Mouse (Mus musculus) testis, adult 2 months (tissue): Measurements from ENCODE around the gene Ahnak. TPM values are rescaled to one million over a fixed set of nuclear protein-coding genes. Genes with fewer than 3 reads are reported as not detected.
A peak's percentile ranks its signal among the peaks of the same experiment; 100 is the strongest.

Source experiments
- H3K27ac ChIP-seq: fragments of 200-500 bp; 2 replicates; pipeline ENCODE4 v1.5.1; 2012; ENCODE audit warnings: low read depth, low read length; ENCODE audit not compliant: control insufficient read depth, insufficient read depth
- H3K27me3 ChIP-seq: fragments of 200-500 bp; 2 replicates; pipeline ENCODE4 v1.6.1; 2012; ENCODE audit warnings: mild to moderate bottlenecking, low read length, moderate library complexity; ENCODE audit not compliant: control insufficient read depth, insufficient read depth
- H3K36me3 ChIP-seq: fragments of 200-500 bp; 2 replicates; pipeline ENCODE4 v1.6.1; 2012; ENCODE audit warnings: mild to moderate bottlenecking, low read length; ENCODE audit not compliant: control insufficient read depth, insufficient read depth
- H3K4me1 ChIP-seq: fragments of 200-500 bp; 2 replicates; pipeline ENCODE4 v1.6.1; 2012; ENCODE audit warnings: low read length; ENCODE audit not compliant: control insufficient read depth, insufficient read depth
- H3K4me3 ChIP-seq: fragments of 200-500 bp; 2 replicates; pipeline ENCODE4 v1.5.1; 2012; ENCODE audit warnings: low read depth, mild to moderate bottlenecking, low read length, moderate library complexity, mixed read lengths; ENCODE audit not compliant: control insufficient read depth
- CTCF ChIP-seq: fragments of 200-500 bp; IDR thresholded peaks from 2 replicates; pipeline ENCODE4 v1.5.1; 2012; ENCODE audit warnings: low read depth, mild to moderate bottlenecking, inconsistent platforms, low read length, moderate library complexity; ENCODE audit not compliant: control insufficient read depth, insufficient read depth, insufficient replicate concordance
- POLR2A ChIP-seq: fragments of 200-500 bp; IDR thresholded peaks from 2 replicates; pipeline ENCODE4 v1.6.1; 2012; ENCODE audit warnings: low read depth, mild to moderate bottlenecking, inconsistent platforms, low read length, moderate library complexity; ENCODE audit not compliant: control insufficient read depth
- polyA plus RNA-seq: library from polyadenylated mRNA; depleted of rRNA; stranded (reverse); fragments of >200 nt; gene quantifications from 2 replicates; pipeline ENCODE4 v1.2.3, GENCODE M21; 2012

Ahnak gene
- polyA plus RNA-seq, 1 experiment = 1.6 TPM

DNA sequence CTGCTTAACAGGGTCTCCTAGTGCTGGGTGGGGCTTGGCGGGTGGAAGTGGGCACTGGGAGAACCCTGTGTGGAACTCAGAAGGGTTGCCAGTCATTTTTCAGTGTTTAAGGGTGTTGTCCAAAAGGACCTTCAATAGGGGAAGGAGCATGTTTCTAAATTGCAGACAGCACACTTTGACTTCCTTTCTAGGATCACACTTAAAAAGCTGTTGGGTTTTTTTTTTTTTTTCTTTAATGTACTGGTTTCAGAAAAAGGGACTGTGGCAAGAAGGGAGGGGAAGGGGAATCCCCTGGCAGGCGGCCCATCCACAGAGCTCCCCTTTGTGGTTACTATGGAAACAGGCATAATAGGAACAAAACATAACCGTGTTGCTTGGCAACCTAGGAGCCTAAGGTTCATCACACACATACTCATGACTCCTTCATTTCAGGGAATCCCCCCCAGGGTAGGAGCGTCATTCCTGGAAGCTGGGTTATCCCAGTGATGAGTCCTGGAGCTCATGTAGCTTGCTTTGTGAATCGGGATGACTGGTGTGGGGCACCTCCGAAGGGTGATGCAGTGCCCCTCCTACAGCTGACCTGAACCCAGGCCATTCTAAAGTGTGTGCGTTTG is 4.7 kb upstream of the Ahnak start:
- peak overlapping the region; percentile 80 for H3K4me3 ChIP-seq
- TF ChIP-seq CTCF (no peak), POLR2A (peak; percentile 35; the same call in 1 of the 2 replicates)
- no peaks in the 10 kb centered on the region for H3K36me3 ChIP-seq
- peaks cover 10% of the 10 kb centered on the region for H3K4me1 ChIP-seq
- H3K27me3 ChIP-seq = peaks cover 2% of the 10 kb centered on the region; the same call in 1 of the 2 replicates
- peak overlapping the region; percentile 32 for H3K27ac ChIP-seq

DNA sequence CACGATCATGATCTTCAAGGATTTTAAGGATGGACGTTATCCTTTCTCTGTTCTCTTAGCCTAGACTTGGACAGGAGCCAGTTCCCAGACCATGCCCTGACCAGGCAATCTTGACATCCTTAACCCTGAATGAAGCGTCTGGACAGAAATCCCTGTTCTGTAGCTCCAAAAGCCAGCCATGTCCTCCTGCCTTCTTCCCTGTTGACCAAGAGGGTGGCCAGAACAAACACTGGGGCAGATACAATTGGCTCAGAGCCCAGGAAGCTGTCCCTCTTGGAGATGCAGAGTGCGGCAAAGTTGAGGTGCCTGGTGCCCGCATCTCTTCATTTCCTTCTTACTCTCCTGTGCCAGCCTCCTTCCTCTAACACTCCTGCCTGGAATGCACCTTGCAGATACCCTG is 3.2 kb upstream of the Ahnak start:
- Histone ChIP-seq H3K4me3 (peak overlapping the region; percentile 80), H3K4me1 (peaks cover 18% of the 10 kb centered on the region), H3K27ac (no peak overlapping the region), H3K36me3 (no peaks in the 10 kb centered on the region), H3K27me3 (peaks cover 2% of the 10 kb centered on the region; the same call in 1 of the 2 replicates)
- TF ChIP-seq CTCF (no peak), POLR2A (no peak)

DNA sequence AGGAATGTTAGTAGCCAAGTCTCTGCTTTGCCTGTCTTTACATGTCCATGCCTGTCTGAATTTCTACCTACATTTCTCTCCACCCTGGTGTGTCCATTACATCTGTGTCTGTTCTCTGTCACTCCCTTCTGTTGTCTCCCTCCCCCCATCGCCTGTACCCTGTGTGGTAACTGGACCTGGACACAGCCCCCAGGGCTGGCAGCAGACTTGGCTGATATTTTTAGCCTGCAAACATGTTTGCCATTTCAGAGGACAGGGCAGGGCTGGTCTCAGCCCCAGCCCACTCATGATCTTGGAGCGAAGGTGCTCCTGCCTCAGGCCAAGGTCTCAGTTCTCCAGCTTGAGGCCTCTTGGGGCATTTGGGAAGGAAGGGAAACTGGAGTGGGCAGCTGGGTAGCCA is 1.3 kb upstream of the Ahnak start:
- H3K27me3 ChIP-seq = peaks cover 2% of the 10 kb centered on the region; the same call in 1 of the 2 replicates
- no peak overlapping the region for H3K4me3 ChIP-seq
- peaks cover 18% of the 10 kb centered on the region for H3K4me1 ChIP-seq
- H3K36me3 ChIP-seq = no peaks in the 10 kb centered on the region
- no peak overlapping the region for H3K27ac ChIP-seq
- TF ChIP-seq POLR2A = no peak
- no peak for TF ChIP-seq CTCF

DNA sequence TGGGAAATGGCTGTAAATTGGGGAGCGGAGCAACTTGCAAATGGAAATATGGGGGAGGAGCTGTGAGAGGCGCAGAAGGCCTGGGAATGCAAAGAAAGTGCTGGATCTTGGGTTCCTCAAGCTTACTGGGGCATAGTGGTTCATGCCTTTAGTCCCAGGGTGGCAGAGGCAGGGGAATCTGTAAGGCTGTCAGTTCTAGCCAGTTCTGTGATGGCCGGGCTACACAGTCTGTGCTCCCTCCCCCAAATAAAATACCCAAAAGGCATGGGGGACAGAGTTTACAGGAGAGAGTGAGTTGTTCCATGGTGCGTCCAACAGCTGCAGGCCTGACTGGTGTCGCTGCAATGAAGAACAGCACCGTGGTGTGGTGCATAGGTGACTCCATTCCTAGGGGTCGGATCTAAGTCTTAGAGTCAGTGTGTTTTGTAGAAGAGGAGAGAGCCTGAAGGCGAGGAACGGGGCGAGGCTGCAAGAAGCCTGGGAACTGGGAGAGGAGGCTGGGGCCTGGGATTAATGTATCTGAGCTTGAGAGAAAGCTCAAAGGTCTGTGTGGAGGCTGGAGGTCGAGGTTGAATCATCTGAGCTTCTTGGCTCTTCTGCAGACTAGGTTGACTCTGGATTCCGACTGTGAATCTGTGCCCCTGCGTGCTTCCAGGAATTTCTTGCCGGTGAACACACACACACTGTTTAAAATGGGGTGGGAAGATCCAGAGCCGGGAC is 578 bp upstream of the Ahnak start:
- Histone ChIP-seq H3K36me3 (no peaks in the 10 kb centered on the region), H3K4me3 (peak overlapping the region; percentile 57), H3K4me1 (peaks cover 18% of the 10 kb centered on the region), H3K27ac (peak overlapping the region; percentile 34; the same call in 1 of the 2 replicates), H3K27me3 (peaks cover 2% of the 10 kb centered on the region; the same call in 1 of the 2 replicates)
- TF ChIP-seq CTCF (no peak), POLR2A (no peak)

DNA sequence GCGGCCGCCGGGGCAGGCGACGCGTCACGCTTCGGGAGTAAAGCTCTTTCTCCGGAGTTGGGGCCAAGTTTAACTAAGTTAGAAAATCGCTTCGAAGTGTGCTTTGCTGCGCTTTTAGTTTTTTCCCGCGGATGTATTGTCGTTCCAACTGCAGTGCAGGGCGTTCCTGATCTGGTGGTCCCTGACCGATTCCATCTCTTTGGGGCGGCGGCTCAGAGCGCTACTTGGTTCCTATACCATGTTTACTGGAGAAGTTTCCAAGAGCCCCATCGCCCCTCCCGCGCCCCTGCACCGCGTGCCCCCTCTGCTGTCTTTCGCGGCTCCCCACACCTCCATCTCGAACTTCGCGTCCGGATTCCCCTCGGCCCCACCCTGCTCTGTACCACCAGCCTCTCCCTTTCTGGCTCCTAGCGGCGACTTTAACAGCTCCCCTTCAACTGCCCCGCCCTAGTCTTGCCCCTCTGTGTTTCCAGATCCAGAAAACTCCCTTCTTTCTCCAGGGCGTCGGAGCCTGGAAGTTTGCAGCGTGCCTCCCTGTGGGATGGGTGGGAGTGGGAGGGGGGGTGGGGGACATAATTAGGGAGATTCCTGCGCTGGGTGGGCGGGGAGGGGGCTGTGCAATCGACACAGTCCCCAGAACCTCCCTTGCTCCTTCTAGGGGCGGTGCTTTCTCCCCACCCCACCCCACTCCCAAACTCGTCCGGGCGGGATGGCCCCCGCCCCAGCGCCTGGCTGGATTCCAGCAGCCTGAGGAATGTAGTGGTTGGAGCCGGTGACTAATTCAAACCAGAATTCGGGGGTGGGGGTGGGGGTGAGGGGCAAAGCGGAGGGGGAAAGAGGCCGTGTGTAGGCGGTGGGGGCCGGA is 715 bp downstream of the Ahnak start:
- H3K4me3 ChIP-seq = peak overlapping the region; percentile 90
- peaks cover 18% of the 10 kb centered on the region for H3K4me1 ChIP-seq
- peak overlapping the region; percentile 86 for H3K27ac ChIP-seq
- peaks cover 2% of the 10 kb centered on the region; the same call in 1 of the 2 replicates for H3K27me3 ChIP-seq
- no peak for TF ChIP-seq CTCF
- TF ChIP-seq POLR2A = no peak
- H3K36me3 ChIP-seq = no peaks in the 10 kb centered on the region

DNA sequence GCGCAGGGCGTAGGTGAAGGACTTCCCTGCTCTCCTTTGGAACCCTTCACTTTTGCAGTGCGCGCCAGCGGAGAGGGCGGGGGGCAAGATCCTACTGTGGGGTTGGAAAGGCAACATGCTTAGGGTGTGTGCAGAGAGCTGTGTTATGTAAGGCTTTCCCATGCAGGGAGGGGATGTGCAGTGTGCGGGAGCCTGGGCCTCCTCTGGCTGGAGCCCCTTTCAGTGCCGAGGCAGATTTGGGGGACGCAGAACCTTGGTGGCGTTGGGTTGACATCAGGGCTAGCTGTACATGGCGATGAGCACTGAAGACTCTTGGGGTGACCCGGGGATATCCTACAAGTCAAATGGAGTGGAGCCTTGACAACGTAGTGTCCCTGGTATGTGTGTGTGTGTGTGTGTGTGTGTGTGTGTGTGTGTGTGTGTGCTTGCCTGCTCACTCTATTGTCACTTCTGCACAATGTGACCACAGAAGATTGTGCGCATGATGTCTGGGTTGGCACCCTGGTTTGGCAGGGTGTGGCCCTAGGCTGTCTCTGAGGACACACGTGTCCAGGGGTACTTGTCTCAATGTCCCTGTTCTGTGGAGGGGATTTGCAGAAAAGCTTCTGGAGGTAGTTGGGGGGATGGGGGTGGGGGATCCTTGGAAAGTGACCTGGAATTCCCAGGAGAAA is 1.5 kb downstream of the Ahnak start:
- peaks cover 18% of the 10 kb centered on the region for H3K4me1 ChIP-seq
- H3K27ac ChIP-seq = peak overlapping the region; percentile 85
- TF ChIP-seq POLR2A (no peak), CTCF (no peak)
- peaks cover 2% of the 10 kb centered on the region; the same call in 1 of the 2 replicates for H3K27me3 ChIP-seq
- H3K36me3 ChIP-seq = no peaks in the 10 kb centered on the region
- H3K4me3 ChIP-seq = peak overlapping the region; percentile 60
